Mouse (Mus musculus) heart, embryonic 12.5 days (tissue): ENCODE measurements around the gene Atg9b. TPM values are rescaled to one million over a fixed set of nuclear protein-coding genes. Genes with fewer than 3 reads are reported as not detected.
A peak's percentile ranks its signal among the peaks of the same experiment; 100 is the strongest.

Source experiments
- ATAC-seq: fragments of 200-750 bp; cut with Nextera tagmentation; 2 replicates; pipeline ENCODE4 v1.8.0; 2017; ENCODE audit warnings: moderate TSS enrichment, moderate library complexity; ENCODE audit not compliant: insufficient number of reproducible peaks, low FRiP score
- H3K27ac ChIP-seq: fragments of 300-500 bp; sonication (generic); 2 replicates; pipeline ENCODE4 v1.5.1; 2016; ENCODE audit warnings: mild to moderate bottlenecking, moderate library complexity; ENCODE audit not compliant: poor library complexity, severe bottlenecking
- H3K27me3 ChIP-seq: fragments of 300-500 bp; sonication (generic); replicated peaks from 2 replicates; pipeline ENCODE4 v1.6.1; 2016; ENCODE audit warnings: mild to moderate bottlenecking, moderate library complexity
- H3K36me3 ChIP-seq: fragments of 300-500 bp; sonication (generic); 2 replicates; pipeline ENCODE4 v1.6.1; 2016; ENCODE audit warnings: mild to moderate bottlenecking, moderate library complexity
- H3K4me1 ChIP-seq: fragments of 300-500 bp; sonication (generic); replicated peaks from 2 replicates; pipeline ENCODE4 v1.6.1; 2016; ENCODE audit warnings: mild to moderate bottlenecking
- H3K4me2 ChIP-seq: fragments of 300-500 bp; sonication (generic); 2 replicates; pipeline ENCODE4 v1.6.1; 2016; ENCODE audit warnings: mild to moderate bottlenecking, moderate library complexity
- H3K4me3 ChIP-seq: fragments of 300-500 bp; sonication (generic); 2 replicates; pipeline ENCODE4 v1.5.1; 2016; ENCODE audit warnings: mild to moderate bottlenecking
- H3K9ac ChIP-seq: fragments of 300-500 bp; sonication (generic); 2 replicates; pipeline ENCODE4 v1.6.1; 2016; ENCODE audit warnings: mild to moderate bottlenecking, moderate library complexity
- H3K9me3 ChIP-seq: fragments of 300-500 bp; sonication (generic); replicated peaks from 2 replicates; pipeline ENCODE4 v1.6.1; 2016; ENCODE audit warnings: mild to moderate bottlenecking, moderate library complexity
- WGBS: fragments of 180-500 bp; shearing (Covaris S2); methylation state at CpG from one replicate; pipeline ENCODE4 v1.1.7; 2016; 5-methylcytosine and 5-hydroxymethylcytosine counted together
- polyA plus RNA-seq: library from polyadenylated mRNA; unstranded; fragments of >200 nt; fragmentation: Nextera tagmentation; extraction: Ambion mirVana; gene quantifications from 2 replicates; pipeline ENCODE4 v1.2.1, GENCODE M21; 2016

Atg9b gene
- polyA plus RNA-seq, 1 experiment from 2014 or later = 2.6 TPM

DNA sequence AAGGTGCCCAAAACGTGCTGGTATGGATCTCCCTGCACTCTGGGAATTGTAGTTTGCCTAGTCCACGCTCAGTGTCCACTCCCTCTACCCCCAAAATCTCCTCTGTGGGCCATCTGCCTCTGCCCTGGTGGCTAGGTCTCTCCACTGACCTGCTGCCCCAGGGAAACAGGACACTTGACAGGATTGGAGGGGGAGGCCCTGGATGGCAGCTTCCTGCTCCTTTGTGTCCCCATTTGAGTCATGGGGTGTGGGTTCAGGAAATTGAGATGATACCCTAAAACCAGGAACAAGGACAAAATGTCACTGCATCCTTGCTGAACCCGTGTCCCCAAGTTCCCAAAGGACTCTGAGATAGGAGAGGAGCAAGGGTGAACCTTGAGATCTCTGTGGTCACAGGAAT lies 27.9 kb downstream of the Atg9b start:
- H3K4me3 ChIP-seq = no peak overlapping the region
- no peak overlapping the region for H3K4me2 ChIP-seq
- H3K36me3 ChIP-seq = no peaks in the 10 kb centered on the region; the same call in 1 of the 2 replicates
- no peaks in the 10 kb centered on the region for H3K9me3 ChIP-seq
- 47% methylated on average over 3 of the region's 3 CpGs for WGBS
- H3K4me1 ChIP-seq = peaks cover 35% of the 10 kb centered on the region
- peak overlapping the region; percentile 84 for H3K27ac ChIP-seq
- ATAC-seq = no peak
- no peak overlapping the region for H3K9ac ChIP-seq
- H3K27me3 ChIP-seq = no peaks in the 10 kb centered on the region

DNA sequence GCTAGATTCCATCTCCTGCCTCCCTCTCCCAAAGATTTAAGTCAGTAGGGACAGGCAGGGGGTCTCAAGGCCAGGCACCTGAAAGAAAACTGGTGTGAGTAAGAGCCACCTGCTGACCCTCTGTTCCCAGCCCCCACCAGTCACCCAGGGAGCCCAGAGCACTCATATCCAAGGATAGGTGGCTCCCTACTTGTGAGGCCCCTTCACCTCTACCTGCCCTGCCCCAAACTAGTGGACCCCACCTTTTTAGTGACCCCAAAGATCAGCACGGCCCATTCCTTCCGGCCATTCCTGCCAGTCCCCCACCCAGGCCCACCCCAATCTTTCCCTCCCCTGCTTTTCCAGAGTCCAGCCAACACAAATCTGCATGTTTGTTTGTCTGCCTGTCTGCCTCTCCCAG lies 28.5 kb downstream of the Atg9b start:
- H3K4me2 ChIP-seq = no peak overlapping the region
- H3K36me3 ChIP-seq = no peaks in the 10 kb centered on the region
- ATAC-seq = no peak
- H3K9ac ChIP-seq = no peak overlapping the region
- no peaks in the 10 kb centered on the region for H3K27me3 ChIP-seq
- no peak overlapping the region for H3K4me3 ChIP-seq
- H3K27ac ChIP-seq = no peak overlapping the region
- H3K9me3 ChIP-seq = no peaks in the 10 kb centered on the region
- WGBS = 63% methylated on average over 2 of the region's 2 CpGs
- peaks cover 35% of the 10 kb centered on the region for H3K4me1 ChIP-seq

DNA sequence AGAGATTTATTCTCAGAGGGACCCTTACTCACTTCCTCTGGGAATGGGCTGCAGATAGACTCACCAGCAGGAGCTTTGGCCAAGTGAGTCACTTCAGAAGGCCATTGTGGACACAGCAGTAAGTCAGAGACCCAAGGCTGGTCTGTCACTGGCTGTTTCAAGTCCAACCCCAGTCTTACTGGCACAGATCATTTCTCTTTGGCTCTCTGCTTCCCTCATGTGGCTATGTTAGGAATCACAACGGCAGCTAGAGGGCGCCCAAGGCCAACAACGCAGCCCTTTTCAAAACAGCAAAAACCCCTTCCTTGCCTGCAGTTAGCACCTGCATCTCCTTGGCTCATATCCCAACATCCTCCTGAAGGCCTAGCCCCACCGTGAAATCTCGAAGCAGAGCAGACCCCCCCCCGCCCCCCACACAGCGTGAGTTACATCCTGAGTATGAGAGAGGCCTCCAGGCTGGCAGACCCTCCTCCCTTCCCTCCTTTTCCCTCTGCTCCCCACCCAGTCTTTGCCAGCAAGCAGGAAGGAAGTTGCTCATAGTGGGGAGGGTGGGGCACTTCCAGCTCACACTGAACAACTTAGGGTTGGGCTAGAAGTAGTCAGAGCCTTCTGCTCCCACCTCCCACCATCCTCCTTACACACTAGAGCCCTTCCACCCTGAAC lies 31.0 kb downstream of the Atg9b start:
- Histone ChIP-seq H3K9me3 (no peaks in the 10 kb centered on the region), H3K4me2 (no peak overlapping the region), H3K36me3 (no peaks in the 10 kb centered on the region), H3K27ac (0 out of 2 replicates have a peak overlapping the region, but pooled peaks have one; percentile 41), H3K9ac (no peak overlapping the region), H3K4me3 (no peak overlapping the region), H3K4me1 (peaks cover 19% of the 10 kb centered on the region), H3K27me3 (no peaks in the 10 kb centered on the region)
- WGBS = 0% methylated on average over 7 of the region's 7 CpGs
- peak; percentile 73 for ATAC-seq

DNA sequence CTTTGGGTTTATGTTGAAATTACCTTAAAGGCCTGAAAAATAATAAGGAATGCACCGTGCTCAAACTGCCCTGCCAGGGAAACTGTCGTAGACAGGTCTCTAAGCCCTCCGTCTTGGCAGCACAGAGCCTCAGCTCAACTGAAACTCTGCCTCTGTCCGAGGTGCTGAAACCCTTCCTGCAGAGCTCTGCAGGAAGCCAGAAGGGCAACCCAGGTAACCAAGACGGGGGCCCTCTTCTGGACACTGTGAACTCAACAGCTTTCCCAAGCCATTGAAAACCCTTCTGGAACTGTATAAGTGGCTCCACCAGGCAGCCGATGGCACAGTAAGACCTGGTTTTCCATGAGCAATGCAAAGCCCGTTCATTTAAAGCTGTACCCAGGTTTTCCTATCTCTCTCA lies 34.5 kb downstream of the Atg9b start:
- H3K4me1 ChIP-seq = peaks cover 34% of the 10 kb centered on the region
- H3K36me3 ChIP-seq = no peaks in the 10 kb centered on the region
- H3K4me2 ChIP-seq = no peak overlapping the region
- 8% methylated on average over 7 of the region's 7 CpGs for WGBS
- no peaks in the 10 kb centered on the region for H3K9me3 ChIP-seq
- H3K4me3 ChIP-seq = no peak overlapping the region
- ATAC-seq = no peak
- H3K27me3 ChIP-seq = no peaks in the 10 kb centered on the region
- H3K27ac ChIP-seq = no peak overlapping the region
- H3K9ac ChIP-seq = no peak overlapping the region

DNA sequence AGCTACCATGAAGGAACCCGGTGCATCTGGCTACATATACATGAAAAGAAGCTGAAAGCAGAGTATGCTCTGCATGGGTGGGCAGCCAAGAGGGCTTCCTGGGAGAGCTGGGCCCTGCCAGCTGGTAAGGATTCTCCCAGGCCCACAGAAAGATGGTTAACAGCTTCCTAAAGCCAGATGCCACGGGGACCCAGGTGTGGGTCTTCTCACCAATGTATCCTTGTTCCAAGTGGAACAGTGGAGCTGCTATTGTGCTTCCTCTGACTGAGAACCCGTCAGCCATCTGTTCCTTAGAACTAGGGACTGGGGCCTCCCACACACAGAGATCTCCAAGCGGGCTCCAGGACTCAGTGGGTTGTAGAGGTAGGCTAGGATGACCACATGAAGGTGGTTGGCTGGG lies 35.2 kb downstream of the Atg9b start:
- Histone ChIP-seq H3K27ac (no peak overlapping the region), H3K4me3 (no peak overlapping the region), H3K9ac (no peak overlapping the region), H3K4me1 (peaks cover 41% of the 10 kb centered on the region), H3K27me3 (no peaks in the 10 kb centered on the region), H3K36me3 (no peaks in the 10 kb centered on the region), H3K9me3 (no peaks in the 10 kb centered on the region), H3K4me2 (no peak overlapping the region)
- 59% methylated on average over 4 of the region's 4 CpGs for WGBS
- ATAC-seq = no peak

DNA sequence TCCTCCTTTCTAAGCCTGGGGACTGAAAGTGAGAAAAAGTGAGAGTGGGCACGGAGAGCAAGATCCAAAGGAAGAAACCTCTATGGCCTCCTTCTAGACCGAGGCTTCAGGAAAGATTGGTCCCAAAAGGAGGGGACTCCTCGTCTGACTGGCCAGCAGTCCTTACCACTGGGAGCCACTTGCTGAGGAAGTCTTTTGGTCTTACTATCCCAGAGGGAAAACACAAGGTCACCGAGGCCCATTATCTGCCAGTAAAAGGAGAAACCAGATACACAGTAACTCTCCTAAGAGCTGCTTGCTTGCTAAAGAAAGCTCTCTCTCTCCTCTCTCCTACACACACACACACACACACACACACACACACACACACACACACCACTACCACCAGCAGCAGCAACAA lies 38.6 kb downstream of the Atg9b start:
- H3K4me3 ChIP-seq = peak overlapping the region; percentile 82; the same call in 1 of the 2 replicates
- H3K9ac ChIP-seq = peak overlapping the region; percentile 97

DNA sequence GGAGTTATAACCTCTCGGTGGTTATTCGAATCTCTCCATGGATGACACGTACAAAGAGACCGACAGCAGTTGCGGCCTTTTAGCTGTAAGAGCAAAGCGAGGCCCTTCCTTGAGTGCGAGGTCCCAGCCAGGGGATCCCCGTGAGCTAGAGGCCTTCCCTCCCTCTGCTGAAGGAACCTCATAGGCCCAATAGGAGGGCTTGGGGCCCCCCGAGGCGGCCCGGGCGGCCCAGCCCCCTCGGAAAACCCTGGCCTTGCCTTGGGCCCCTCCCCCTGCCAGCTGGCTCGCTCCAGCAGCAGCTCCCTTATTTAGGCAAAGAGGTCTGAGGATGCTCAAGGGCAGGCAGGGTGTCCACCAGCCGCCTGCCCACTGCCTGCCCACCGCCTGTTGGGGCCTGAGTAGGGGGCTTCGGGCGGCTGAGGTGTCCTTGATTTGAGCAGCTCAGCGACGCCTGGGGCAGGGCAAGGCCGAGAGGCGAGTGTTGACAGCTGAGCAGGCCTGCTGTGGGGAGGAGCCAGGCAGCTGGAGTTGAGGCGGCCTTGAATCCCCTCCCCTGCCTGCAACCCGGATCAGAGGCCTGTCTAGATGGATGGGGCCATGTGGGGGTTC lies 39.6 kb downstream of the Atg9b start:
- Histone ChIP-seq H3K36me3 (peaks cover 3% of the 10 kb centered on the region; the same call in 1 of the 2 replicates), H3K27me3 (no peaks in the 10 kb centered on the region), H3K9me3 (no peaks in the 10 kb centered on the region), H3K4me3 (peak overlapping the region; percentile 82), H3K4me1 (peaks cover 65% of the 10 kb centered on the region), H3K27ac (peak overlapping the region; percentile 99), H3K4me2 (peak overlapping the region; percentile 91), H3K9ac (peak overlapping the region; percentile 97)
- under 1% methylated on average over 24 of the region's 24 CpGs for WGBS
- ATAC-seq = peak; percentile 78

More for the DNA sequence above, 38.6 kb downstream of the Atg9b start:
- ATAC-seq = no peak
- Histone ChIP-seq H3K9me3 (no peaks in the 10 kb centered on the region), H3K4me2 (peak overlapping the region; percentile 91), H3K36me3 (no peaks in the 10 kb centered on the region), H3K4me1 (peaks cover 55% of the 10 kb centered on the region), H3K27ac (peak overlapping the region; percentile 99), H3K27me3 (no peaks in the 10 kb centered on the region)
- WGBS = 8% methylated on average over 4 of the region's 4 CpGs

DNA sequence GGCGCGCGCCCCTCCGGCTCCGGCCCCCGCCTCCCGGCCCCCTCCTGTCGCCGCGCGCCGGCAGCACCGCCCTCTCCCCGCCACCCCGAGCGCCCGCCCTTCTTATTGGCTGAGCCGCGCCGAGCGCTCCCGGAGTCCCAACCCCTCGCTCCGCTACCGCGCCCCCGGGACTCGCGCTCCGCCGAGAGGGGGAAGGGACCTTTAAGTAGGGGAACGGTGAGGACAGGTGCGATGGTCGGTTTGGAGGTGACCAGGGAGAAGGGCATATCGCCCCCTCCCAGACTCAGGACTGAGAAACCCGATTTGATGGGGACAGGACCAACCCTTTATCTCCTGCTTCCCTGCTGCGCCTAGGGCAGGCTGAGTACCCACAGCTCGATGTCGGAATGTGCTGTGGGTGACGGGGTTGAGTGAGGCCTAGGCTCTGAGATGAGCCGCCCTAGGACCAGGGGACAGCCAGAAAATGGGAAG lies 40.2 kb downstream of the Atg9b start:
- under 1% methylated on average over 23 of the region's 41 CpGs for WGBS
- H3K4me3 ChIP-seq = peak overlapping the region; percentile 82
- peaks cover 71% of the 10 kb centered on the region for H3K4me1 ChIP-seq
- H3K9me3 ChIP-seq = no peaks in the 10 kb centered on the region
- H3K4me2 ChIP-seq = peak overlapping the region; percentile 91
- peaks cover 9% of the 10 kb centered on the region; the same call in 1 of the 2 replicates for H3K36me3 ChIP-seq
- peak; percentile 77 for ATAC-seq
- no peaks in the 10 kb centered on the region for H3K27me3 ChIP-seq
- H3K27ac ChIP-seq = peak overlapping the region; percentile 99
- H3K9ac ChIP-seq = peak overlapping the region; percentile 97

DNA sequence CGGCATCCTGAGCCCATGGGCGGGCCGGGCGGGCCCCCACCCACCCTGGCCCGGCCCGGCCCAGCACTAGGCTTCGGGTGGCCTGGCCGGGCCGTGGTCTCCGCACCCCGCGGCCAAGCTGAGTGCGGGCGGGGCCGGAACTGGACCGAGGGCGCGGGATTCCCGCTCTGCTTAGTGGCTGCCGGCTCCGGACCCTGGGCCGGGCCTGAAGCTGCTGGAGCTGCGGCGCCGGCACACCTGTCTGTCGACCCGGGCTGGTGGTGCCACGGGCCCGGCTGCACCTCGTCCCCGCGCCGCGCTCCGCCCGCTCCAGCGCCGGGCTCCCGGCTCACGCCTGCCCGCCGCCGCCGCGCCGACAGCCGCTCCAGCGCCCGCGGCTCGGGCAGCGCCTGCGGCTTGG lies 40.7 kb downstream of the Atg9b start, which contains the start of gene Kcnh2:
Gene Kcnh2, minus strand, starts transcription at position 327 of the 400 bp plus-strand sequence.
- Histone ChIP-seq H3K27me3 (no peaks in the 10 kb centered on the region), H3K4me2 (peak within 1 kb of the TSS; percentile 91)
- WGBS = under 1% methylated on average over 40 of the region's 53 CpGs

DNA sequence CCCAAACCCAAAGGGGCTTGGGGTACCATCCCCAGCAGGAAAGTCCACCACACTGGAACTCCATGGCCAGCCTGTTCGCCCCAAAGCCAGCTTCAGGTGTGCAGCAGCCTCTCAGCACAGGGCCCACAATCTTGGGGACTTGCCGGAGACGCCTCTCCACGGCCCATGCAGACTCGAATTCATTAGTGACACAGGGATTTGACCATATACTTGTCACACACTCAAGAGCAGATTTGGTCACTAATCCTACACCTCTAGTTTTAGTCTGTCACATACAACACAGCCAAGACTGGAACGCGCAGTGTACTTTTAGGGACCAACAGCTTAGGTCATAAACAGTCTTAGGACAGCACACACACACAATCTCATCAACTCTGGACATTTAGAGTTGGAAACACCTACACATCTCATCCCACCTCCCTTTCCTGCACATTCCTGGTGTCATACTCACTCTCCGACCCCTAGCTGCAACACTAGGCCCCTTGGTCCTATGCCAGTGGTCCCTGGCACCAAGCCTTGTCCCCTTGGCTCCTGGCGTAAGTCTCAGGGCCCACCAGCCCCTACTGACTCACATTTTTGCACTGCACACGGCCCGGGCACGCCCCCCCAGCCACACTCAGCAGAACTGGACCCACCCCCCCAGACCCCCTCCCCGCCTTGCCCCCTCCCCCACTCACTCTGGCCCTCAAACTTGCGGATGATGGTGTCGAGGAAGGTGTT lies 41.3 kb downstream of the Atg9b start:
- no peak for ATAC-seq
- Histone ChIP-seq H3K4me1 (peaks cover 80% of the 10 kb centered on the region), H3K36me3 (peaks cover 17% of the 10 kb centered on the region; the same call in 1 of the 2 replicates), H3K27ac (peak overlapping the region; percentile 99), H3K4me3 (peak overlapping the region; percentile 82), H3K9ac (peak overlapping the region; percentile 97), H3K9me3 (no peaks in the 10 kb centered on the region), H3K27me3 (no peaks in the 10 kb centered on the region), H3K4me2 (peak overlapping the region; percentile 91)
- WGBS = 25% methylated on average over 15 of the region's 15 CpGs

More for the DNA sequence above, 40.7 kb downstream of the Atg9b start, which contains the start of gene Kcnh2:
- Histone ChIP-seq H3K27ac (peak within 1 kb of the TSS; percentile 99), H3K9ac (peak within 1 kb of the TSS; percentile 97), H3K4me1 (peaks cover 74% of the 10 kb centered on the region), H3K9me3 (no peaks in the 10 kb centered on the region), H3K4me3 (peak within 1 kb of the TSS; percentile 82), H3K36me3 (peaks cover 11% of the 10 kb centered on the region; the same call in 1 of the 2 replicates)
- 0 out of 2 replicates have a peak, but pooled peaks have one; percentile 0 for ATAC-seq

DNA sequence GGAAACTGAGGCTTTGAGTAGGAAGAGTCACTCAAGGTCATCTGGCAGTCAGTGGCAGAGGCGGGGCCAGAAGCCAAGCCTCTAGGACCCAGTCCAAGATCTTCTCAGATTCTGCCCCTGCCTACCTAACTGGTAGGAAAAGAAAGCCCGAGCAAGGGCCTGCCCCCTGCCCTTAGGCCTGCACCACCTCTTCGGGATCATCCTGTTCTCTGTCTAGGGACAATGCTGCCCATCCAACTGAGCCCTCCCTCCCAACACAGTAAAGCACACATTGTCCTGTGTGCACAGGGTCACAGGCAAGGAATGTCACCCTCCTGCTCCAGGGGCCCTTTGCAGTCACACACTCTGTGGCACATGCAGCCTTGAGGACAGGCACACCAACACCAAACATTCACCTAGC lies 41.9 kb downstream of the Atg9b start:
- Histone ChIP-seq H3K27me3 (no peaks in the 10 kb centered on the region), H3K27ac (peak overlapping the region; percentile 99), H3K36me3 (peaks cover 23% of the 10 kb centered on the region; the same call in 1 of the 2 replicates), H3K9ac (peak overlapping the region; percentile 97), H3K4me2 (peak overlapping the region; percentile 91), H3K4me3 (peak overlapping the region; percentile 82), H3K4me1 (peaks cover 84% of the 10 kb centered on the region), H3K9me3 (no peaks in the 10 kb centered on the region)
- ATAC-seq = no peak
- 33% methylated on average over 3 of the region's 3 CpGs for WGBS
